Mouse (Mus musculus) granulocyte monocyte progenitor cell, adult 5-6 weeks (primary cell): ENCODE results near the gene Plekhg2. TPM values are rescaled to one million over a fixed set of nuclear protein-coding genes. Genes with fewer than 3 reads are reported as not detected.
A peak's percentile ranks its signal among the peaks of the same experiment; 100 is the strongest.

Source experiments
- ATAC-seq: replicated peaks from 2 replicates; pipeline ENCODE4 v1.8.0; 2016; ENCODE audit warnings: mild to moderate bottlenecking, moderate TSS enrichment, inconsistent platforms; ENCODE audit not compliant: poor library complexity, severe bottlenecking
- total RNA-seq, 2 experiments: library from RNA; stranded (forward) in 1 of 2; stranded (reverse) in 1 of 2; fragments of 200-712, 200-1000 nt in 1 of 2; fragments of >200 nt in 1 of 2; fragmentation: Nextera tagmentation in 1 of 2; gene quantifications; 2 replicates each; pipeline ENCODE4 v1.2.3; 2014 to 2017

The Plekhg2 gene
- total RNA-seq, 2 experiments from 2014 or later, result 0.88 to 4.1 TPM

DNA sequence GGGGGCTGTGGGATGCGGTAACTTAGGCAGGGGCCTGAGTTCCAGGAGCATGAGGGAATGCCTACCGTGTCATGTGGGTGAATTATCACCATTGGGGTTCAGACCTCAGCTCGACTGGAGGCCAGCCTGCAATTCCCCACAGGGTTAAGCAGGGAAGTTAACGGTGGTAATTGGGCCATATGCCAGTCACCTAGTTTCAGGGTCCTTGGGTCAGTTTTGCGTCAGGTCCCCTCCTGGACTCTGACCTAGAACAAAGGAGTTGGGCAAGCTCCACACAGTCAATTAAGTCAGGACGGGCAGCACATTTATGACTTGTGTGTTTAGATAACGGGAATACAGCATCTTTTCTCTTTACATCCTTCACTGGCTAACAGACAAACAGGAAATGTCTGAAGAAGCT is 31.0 kb downstream of the Plekhg2 start:
- ATAC-seq, result no peak

GRCm38 (mm10) chr7:28339213-28339917 is 33.0 kb downstream of the Plekhg2 start:
- ATAC-seq, result peak; percentile 62

- peak; percentile 94 for ATAC-seq
Observed at GRCm38 (mm10) chr7:28338108-28338998, 34.0 kb downstream of the Plekhg2 start, which contains the start of gene Supt5. Supt5 (minus strand) TSS chr7:28338746.

- no peak for ATAC-seq
Observed at GRCm38 (mm10) chr7:28335471-28335870, 36.9 kb downstream of the Plekhg2 start.

GRCm38 (mm10) chr7:28334534-28334933 is 37.9 kb downstream of the Plekhg2 start:
- ATAC-seq, result no peak

DNA sequence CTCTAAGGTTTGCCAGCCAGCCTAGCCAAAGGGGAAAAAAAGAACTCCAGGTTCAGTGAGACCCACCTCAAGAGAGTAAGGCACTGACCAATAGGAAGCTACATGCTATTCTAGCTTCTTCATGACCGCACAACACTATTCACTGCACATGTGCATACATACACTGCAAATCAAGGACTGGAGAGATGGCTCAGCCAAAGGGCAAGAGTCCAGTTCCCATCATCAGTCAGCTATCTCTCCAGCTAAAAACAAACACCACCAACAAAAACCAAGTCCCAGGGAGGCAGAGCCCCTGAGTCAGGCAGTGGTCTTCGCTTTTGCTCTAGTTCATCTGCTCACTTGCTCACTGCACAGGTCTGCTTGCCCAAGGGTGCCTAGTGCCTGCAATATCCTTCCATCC is 44.1 kb downstream of the Plekhg2 start:
- ATAC-seq, result no peak

GRCm38 (mm10) chr7:28326457-28326856 is 45.9 kb downstream of the Plekhg2 start:
- ATAC-seq, result no peak

- ATAC-seq, result no peak
Observed at GRCm38 (mm10) chr7:28325293-28325692, 47.1 kb downstream of the Plekhg2 start.

DNA sequence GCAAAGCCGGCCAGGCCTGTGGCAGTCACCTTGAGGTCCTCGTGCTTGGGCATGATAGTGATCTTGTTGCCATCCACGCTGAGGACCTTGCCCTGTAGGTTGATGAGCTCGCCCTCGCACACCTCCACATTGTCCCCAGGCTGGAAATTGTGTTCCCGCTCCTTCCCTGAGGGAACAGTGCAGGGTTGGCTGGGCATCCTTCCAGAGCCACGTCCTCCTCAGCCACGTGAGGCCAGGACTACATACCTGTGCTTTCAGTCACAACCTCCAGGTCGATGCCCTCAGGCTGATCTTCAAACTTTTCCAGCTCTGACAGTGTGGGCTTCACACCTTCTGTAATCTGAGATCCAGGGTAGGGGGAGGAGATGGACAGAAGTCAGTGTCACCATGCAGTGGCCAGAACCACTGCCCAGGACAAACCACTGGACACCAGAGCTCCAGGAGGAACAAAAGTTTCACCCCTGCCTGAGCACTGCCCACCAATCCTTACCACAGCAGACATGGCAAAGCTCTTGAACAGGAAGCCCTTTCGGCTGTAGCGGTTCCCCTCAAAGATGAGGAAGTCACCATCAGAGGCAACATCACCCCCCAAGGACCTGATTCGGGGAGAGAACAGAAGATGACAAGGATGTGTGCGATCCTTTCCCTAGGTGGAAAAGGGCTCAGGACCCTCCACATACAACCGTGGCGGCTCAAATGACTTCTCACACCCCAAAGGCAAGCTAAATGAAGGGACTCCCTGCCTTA is 50.3 kb downstream of the Plekhg2 start:
- peak; percentile 85 for ATAC-seq

- no peak for ATAC-seq
Observed at GRCm38 (mm10) chr7:28318714-28319113, 53.7 kb downstream of the Plekhg2 start.

GRCm38 (mm10) chr7:28318036-28318435 is 54.4 kb downstream of the Plekhg2 start:
- ATAC-seq, result no peak

DNA sequence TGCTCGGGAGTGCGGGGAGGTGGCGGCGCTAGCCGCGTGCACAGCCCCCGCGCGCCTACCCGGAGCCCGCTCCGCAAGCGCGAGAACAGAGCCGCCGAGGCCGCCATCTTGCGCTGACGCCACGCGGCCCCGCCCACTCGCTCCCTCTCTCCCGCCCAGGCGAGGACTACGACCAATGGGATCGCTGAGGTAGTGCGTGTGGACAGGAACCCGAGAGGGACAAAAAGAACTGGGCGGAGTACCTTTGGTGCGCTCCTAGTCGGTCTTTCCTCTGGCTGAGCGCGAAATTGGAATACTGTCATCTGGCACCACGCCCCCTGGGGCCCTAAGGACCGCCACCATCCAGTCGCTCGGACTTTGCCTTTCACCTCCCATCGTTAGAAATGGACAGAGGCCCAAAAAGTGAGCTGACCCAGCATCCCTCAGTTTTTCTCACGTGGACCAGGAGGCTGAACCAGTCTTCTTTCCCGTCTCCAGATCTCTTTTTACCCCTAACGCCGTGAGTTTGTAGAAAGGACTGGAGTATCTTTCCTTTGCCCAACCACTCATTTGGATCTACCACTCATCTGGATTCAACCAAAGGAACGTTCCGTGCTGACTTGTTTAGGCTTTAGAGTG is 60.4 kb downstream of the Plekhg2 start, which contains the start of gene Timm50:
Gene Timm50, minus strand, starts transcription at position 147 of the 618 bp plus-strand sequence.
- ATAC-seq, result peak; percentile 98

- peak; percentile 10 for ATAC-seq
Observed at GRCm38 (mm10) chr7:28311151-28311925, 61.1 kb downstream of the Plekhg2 start.

DNA sequence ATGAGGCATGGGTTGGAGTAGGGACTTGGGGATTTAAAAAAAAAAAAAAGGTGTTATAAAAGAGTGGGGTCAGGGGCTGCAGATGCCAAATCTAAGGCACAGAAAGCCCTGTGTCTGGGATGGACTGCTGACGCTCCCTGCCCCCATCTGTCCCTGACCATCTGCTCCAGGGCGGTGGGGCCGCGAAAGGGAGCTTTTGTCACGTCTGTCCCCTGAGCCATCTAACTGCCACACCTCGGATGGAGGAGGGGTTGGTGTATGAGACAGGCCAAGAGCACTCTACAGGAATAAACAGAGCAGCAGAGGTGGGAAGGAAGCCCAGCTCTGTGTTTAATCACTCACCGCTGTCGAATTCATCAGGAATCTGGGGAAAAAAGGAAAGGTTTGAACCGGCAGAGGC is 62.7 kb downstream of the Plekhg2 start:
- ATAC-seq, result no peak

Other genes with a start within 250 kb of the Plekhg2 start
- not detected in 2 replicates for gene 9530053A07Rik, start 243.1 kb downstream of the Plekhg2 start, total RNA-seq (2014; fragmentation: Nextera tagmentation)
- not detected in 2 replicates for gene 9530053A07Rik, start 243.1 kb downstream of the Plekhg2 start, total RNA-seq (2017)
- 226 and 268 TPM in 2 replicates for gene Fbl, start 202.9 kb downstream of the Plekhg2 start, total RNA-seq (2014; fragmentation: Nextera tagmentation)
- gene Fbl, start 202.9 kb downstream of the Plekhg2 start, total RNA-seq (2017), result 234 and 267 TPM in 2 replicates
- 1.2 and 4.1 TPM in 2 replicates for gene Dyrk1b, start 193.1 kb downstream of the Plekhg2 start, total RNA-seq (2014; fragmentation: Nextera tagmentation)
- 2.3 and 3.2 TPM in 2 replicates for gene Dyrk1b, start 193.1 kb downstream of the Plekhg2 start, total RNA-seq (2017)
- gene Eid2, start 104.7 kb downstream of the Plekhg2 start, total RNA-seq (2014; fragmentation: Nextera tagmentation), result 1.2 and 2.3 TPM in 2 replicates
- gene Eid2, start 104.7 kb downstream of the Plekhg2 start, total RNA-seq (2017), result 2.0 and 2.8 TPM in 2 replicates
- gene Eid2b, start 94.9 kb downstream of the Plekhg2 start, total RNA-seq (2014; fragmentation: Nextera tagmentation), result 1.2 and 2.1 TPM in 2 replicates
- 1.6 and 1.9 TPM in 2 replicates for gene Eid2b, start 94.9 kb downstream of the Plekhg2 start, total RNA-seq (2017)
- gene Selenov, start 81.4 kb downstream of the Plekhg2 start, total RNA-seq (2014; fragmentation: Nextera tagmentation), result not detected in 2 replicates
- gene Selenov, start 81.4 kb downstream of the Plekhg2 start, total RNA-seq (2017), result not detected in 2 replicates
- gene Dll3, start 70.4 kb downstream of the Plekhg2 start, total RNA-seq (2014; fragmentation: Nextera tagmentation), result not detected in 2 replicates
- 0.10 TPM in 1 of 2 replicates, not detected in the other for gene Dll3, start 70.4 kb downstream of the Plekhg2 start, total RNA-seq (2017)
- gene Timm50, start 60.5 kb downstream of the Plekhg2 start, total RNA-seq (2014; fragmentation: Nextera tagmentation), result 60.1 and 83.1 TPM in 2 replicates
- 45.8 and 47.7 TPM in 2 replicates for gene Timm50, start 60.5 kb downstream of the Plekhg2 start, total RNA-seq (2017)
- gene Supt5, start 33.9 kb downstream of the Plekhg2 start, total RNA-seq (2014; fragmentation: Nextera tagmentation), result 72.1 and 81.1 TPM in 2 replicates
- gene Supt5, start 33.9 kb downstream of the Plekhg2 start, total RNA-seq (2017), result 61.2 and 64.1 TPM in 2 replicates
- 4,181 and 4,473 TPM in 2 replicates for gene Rps16, start 21.9 kb downstream of the Plekhg2 start, total RNA-seq (2014; fragmentation: Nextera tagmentation)
- 929 and 980 TPM in 2 replicates for gene Rps16, start 21.9 kb downstream of the Plekhg2 start, total RNA-seq (2017)
- gene Zfp36, start 7.7 kb upstream of the Plekhg2 start, total RNA-seq (2014; fragmentation: Nextera tagmentation), result 37.1 and 55.8 TPM in 2 replicates
- 30.8 and 41.3 TPM in 2 replicates for gene Zfp36, start 7.7 kb upstream of the Plekhg2 start, total RNA-seq (2017)
- 19.2 and 25.5 TPM in 2 replicates for gene Med29, start 20.1 kb upstream of the Plekhg2 start, total RNA-seq (2014; fragmentation: Nextera tagmentation)
- 16.7 and 18.5 TPM in 2 replicates for gene Med29, start 20.1 kb upstream of the Plekhg2 start, total RNA-seq (2017)
- 97.6 and 111 TPM in 2 replicates for gene Paf1, start 20.4 kb upstream of the Plekhg2 start, total RNA-seq (2014; fragmentation: Nextera tagmentation)
- gene Paf1, start 20.4 kb upstream of the Plekhg2 start, total RNA-seq (2017), result 136 and 170 TPM in 2 replicates
- gene Gmfg, start 64.8 kb upstream of the Plekhg2 start, total RNA-seq (2014; fragmentation: Nextera tagmentation), result 420 and 510 TPM in 2 replicates
- gene Gmfg, start 64.8 kb upstream of the Plekhg2 start, total RNA-seq (2017), result 682 and 721 TPM in 2 replicates
- 0.80 and 1.7 TPM in 2 replicates for gene Lrfn1, start 79.4 kb upstream of the Plekhg2 start, total RNA-seq (2014; fragmentation: Nextera tagmentation)
- 0.36 and 0.52 TPM in 2 replicates for gene Lrfn1, start 79.4 kb upstream of the Plekhg2 start, total RNA-seq (2017)
- gene Ifnl2, start 137.9 kb upstream of the Plekhg2 start, total RNA-seq (2014; fragmentation: Nextera tagmentation), result not detected in 2 replicates
- not detected in 2 replicates for gene Ifnl2, start 137.9 kb upstream of the Plekhg2 start, total RNA-seq (2017)
- not detected in 2 replicates for gene Ifnl3, start 150.2 kb upstream of the Plekhg2 start, total RNA-seq (2014; fragmentation: Nextera tagmentation)
- not detected in 2 replicates for gene Ifnl3, start 150.2 kb upstream of the Plekhg2 start, total RNA-seq (2017)
- gene Sycn, start 168.3 kb upstream of the Plekhg2 start, total RNA-seq (2014; fragmentation: Nextera tagmentation), result not detected in 2 replicates
- not detected in 2 replicates for gene Sycn, start 168.3 kb upstream of the Plekhg2 start, total RNA-seq (2017)
- gene Nccrp1, start 174.7 kb upstream of the Plekhg2 start, total RNA-seq (2014; fragmentation: Nextera tagmentation), result not detected in 2 replicates
- not detected in 2 replicates for gene Nccrp1, start 174.7 kb upstream of the Plekhg2 start, total RNA-seq (2017)
- 17.5 and 25.0 TPM in 2 replicates for gene Samd4b, start 225.5 kb upstream of the Plekhg2 start, total RNA-seq (2014; fragmentation: Nextera tagmentation)
- gene Samd4b, start 225.5 kb upstream of the Plekhg2 start, total RNA-seq (2017), result 3.4 and 3.9 TPM in 2 replicates
- gene Pak4, start 225.6 kb upstream of the Plekhg2 start, total RNA-seq (2014; fragmentation: Nextera tagmentation), result 3.2 and 3.7 TPM in 2 replicates
- gene Pak4, start 225.6 kb upstream of the Plekhg2 start, total RNA-seq (2017), result 3.4 and 6.4 TPM in 2 replicates